Mouse (Mus musculus): ENCODE measurements at regions not wholly inside any gene's neighbourhood (a gene's known extent, or its start where the extent isn't known, plus 50 kb on each side); places are given as distances from the start of the nearest gene placed in this dataset.

DNA sequence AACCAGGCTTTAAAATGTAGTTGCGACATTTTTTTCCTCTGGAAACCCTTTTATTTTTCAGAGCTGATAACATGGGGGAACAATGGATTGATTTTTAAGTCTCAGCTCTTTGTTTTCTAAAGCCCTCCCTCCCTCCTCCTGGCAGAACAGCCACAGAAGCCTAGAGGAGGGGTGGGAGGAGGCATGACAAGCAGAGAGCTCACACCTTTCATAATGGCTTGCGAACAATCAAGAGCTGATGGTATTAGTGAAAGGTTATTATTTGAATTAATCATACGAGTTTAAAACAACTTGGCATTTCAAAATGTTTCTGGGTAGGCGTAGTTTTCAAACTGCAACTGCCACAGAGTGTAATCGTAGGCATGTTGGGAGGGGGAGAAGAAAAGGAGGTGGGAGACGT is 894.3 kb upstream of the Tenm3 start (continued):
- no peak for TF ChIP-seq MEF2A (IDR thresholded peaks at IDR 0.05; ENCODE audit: borderline replicate concordance, low read depth, low read length)

- no peaks in the 10 kb centered on the region for H3K36me3 ChIP-seq (replicated peaks in 1 of 2; ENCODE audit: control insufficient read depth in 1 of 2, insufficient read depth in 1 of 2, low read length in 1 of 2)
- no peak overlapping the region for H3K4me2 ChIP-seq (ENCODE audit: insufficient read depth, low read depth, poor library complexity, severe bottlenecking)
- DNase-seq (ENCODE audit: extremely low read depth): no peak
- dilution Hi-C loops (cut with MboI; ENCODE audit: extremely low pct_ligation_motif_present, extremely low pct_unique_long_range_greater_than_20kb, low sequenced_read_pairs) (no loop called here), in situ Hi-C loops (cut with MboI; ENCODE audit: low pct_ligation_motif_present, low pct_unique_long_range_greater_than_20kb, low sequenced_read_pairs) (no loop called here)
- H3K4me1 ChIP-seq (ENCODE audit: control insufficient read depth in 1 of 2, insufficient read depth in 2 of 2): no peaks in the 10 kb centered on the region
- no peak overlapping the region for H3K27ac ChIP-seq (ENCODE audit: insufficient read depth, low read depth)
- no peak overlapping the region for H3K4me3 ChIP-seq (replicated peaks in 1 of 3; ENCODE audit: low read depth in 2 of 3, low read length in 2 of 3, poor library complexity in 1 of 3)
- TF ChIP-seq ELF1 (IDR thresholded peaks at IDR 0.05; ENCODE audit: low read depth, low read length) (no peak), POLR2AphosphoS2 (IDR thresholded peaks at IDR 0.05; ENCODE audit: low read depth, low read length) (no peak), KAT2A (IDR thresholded peaks at IDR 0.05; ENCODE audit: insufficient replicate concordance, low read length) (no peak), HCFC1 (IDR thresholded peaks at IDR 0.05; ENCODE audit: low read depth, low read length) (no peak), ETS1 (conservative IDR thresholded peaks at IDR 0.05; ENCODE audit: low read depth, low read length) (no peak), IRF4 (IDR thresholded peaks at IDR 0.05; ENCODE audit: low read depth, low read length) (no peak), MEF2A (IDR thresholded peaks at IDR 0.05; ENCODE audit: borderline replicate concordance, low read depth, low read length) (no peak), EP300 (IDR thresholded peaks at IDR 0.05; ENCODE audit: low read length) (no peak), ZNF384 (IDR thresholded peaks at IDR 0.05; ENCODE audit: low read depth, low read length) (no peak), SMC3 (IDR thresholded peaks at IDR 0.05; ENCODE audit: low read depth, low read length) (no peak), NRF1 (IDR thresholded peaks at IDR 0.05; ENCODE audit: low read depth, low read length) (no peak), TBP (conservative IDR thresholded peaks at IDR 0.05; ENCODE audit: low read depth, low read length) (no peak), CHD2 (IDR thresholded peaks at IDR 0.05; ENCODE audit: low read length) (no peak), MXI1 (IDR thresholded peaks at IDR 0.05; ENCODE audit: low read depth, low read length) (no peak), RCOR1 (conservative IDR thresholded peaks at IDR 0.05; ENCODE audit: low read depth, low read length) (no peak)
- peaks cover 32% of the 10 kb centered on the region for H3K9me3 ChIP-seq (replicated peaks; ENCODE audit: low read length)
- no peaks in the 10 kb centered on the region for H3K27me3 ChIP-seq (replicated peaks)
- H3K9ac ChIP-seq (ENCODE audit: insufficient read depth, low read depth): no peak overlapping the region
- H3K79me2 ChIP-seq (replicated peaks; ENCODE audit: control insufficient read depth, extremely low read depth, insufficient read depth, poor library complexity, severe bottlenecking): no peaks in the 10 kb centered on the region
These were observed 885.4 kb upstream of the Tenm3 start for GRCm38 (mm10) chr8:49729156-49729555.

DNA sequence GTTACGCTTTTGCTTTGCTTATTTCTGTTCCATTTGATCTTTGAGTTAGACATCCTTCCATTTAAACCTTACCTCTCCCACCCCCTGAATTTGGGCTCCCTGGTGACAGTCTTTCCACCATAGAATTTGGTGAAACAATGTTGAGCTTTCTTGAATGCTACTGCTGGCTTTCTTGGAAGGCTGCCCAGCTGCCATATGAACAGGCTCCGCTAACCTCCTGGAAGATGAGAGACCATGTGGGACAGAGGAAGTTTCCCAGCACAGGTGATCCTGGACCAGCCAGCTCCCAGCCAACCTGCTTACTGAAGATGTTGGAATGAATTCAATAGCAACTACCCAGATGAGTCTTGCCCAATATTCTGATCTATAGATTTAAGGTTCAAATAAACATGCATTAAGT is 868.6 kb upstream of the Tenm3 start:
- in situ Hi-C loops (cut with MboI; ENCODE audit: low pct_ligation_motif_present, low pct_unique_long_range_greater_than_20kb, low sequenced_read_pairs): no loop called here
- Histone ChIP-seq H3K9me3 (replicated peaks; ENCODE audit: low read length) (peaks cover 35% of the 10 kb centered on the region), H3K27ac (ENCODE audit: insufficient read depth, low read depth) (no peak overlapping the region), H3K4me3 (replicated peaks in 1 of 3; ENCODE audit: low read depth in 2 of 3, low read length in 2 of 3, poor library complexity in 1 of 3) (no peak overlapping the region), H3K4me1 (ENCODE audit: control insufficient read depth in 1 of 2, insufficient read depth in 2 of 2) (no peaks in the 10 kb centered on the region), H3K79me2 (replicated peaks; ENCODE audit: control insufficient read depth, extremely low read depth, insufficient read depth, poor library complexity, severe bottlenecking) (no peaks in the 10 kb centered on the region), H3K9ac (ENCODE audit: insufficient read depth, low read depth) (no peak overlapping the region), H3K27me3 (replicated peaks) (no peaks in the 10 kb centered on the region), H3K4me2 (ENCODE audit: insufficient read depth, low read depth, poor library complexity, severe bottlenecking) (no peak overlapping the region), H3K36me3 (replicated peaks in 1 of 2; ENCODE audit: control insufficient read depth in 1 of 2, insufficient read depth in 1 of 2, low read length in 1 of 2) (no peaks in the 10 kb centered on the region)
- DNase-seq (ENCODE audit: extremely low read depth): no peak
- dilution Hi-C loops (cut with MboI; ENCODE audit: extremely low pct_ligation_motif_present, extremely low pct_unique_long_range_greater_than_20kb, low sequenced_read_pairs): no loop called here
- TF ChIP-seq ELF1 (IDR thresholded peaks at IDR 0.05; ENCODE audit: low read depth, low read length) (no peak), CHD2 (IDR thresholded peaks at IDR 0.05; ENCODE audit: low read length) (no peak), UBTF (IDR thresholded peaks at IDR 0.05; ENCODE audit: low read depth, low read length) (no peak), MEF2A (IDR thresholded peaks at IDR 0.05; ENCODE audit: borderline replicate concordance, low read depth, low read length) (no peak), POLR2AphosphoS2 (IDR thresholded peaks at IDR 0.05; ENCODE audit: low read depth, low read length) (no peak), IRF4 (IDR thresholded peaks at IDR 0.05; ENCODE audit: low read depth, low read length) (no peak), NRF1 (IDR thresholded peaks at IDR 0.05; ENCODE audit: low read depth, low read length) (no peak)
